Mouse (Mus musculus): ENCODE measurements around the gene Nxn.
A peak's percentile ranks its signal among the peaks of the same experiment; 100 is the strongest.

DNA sequence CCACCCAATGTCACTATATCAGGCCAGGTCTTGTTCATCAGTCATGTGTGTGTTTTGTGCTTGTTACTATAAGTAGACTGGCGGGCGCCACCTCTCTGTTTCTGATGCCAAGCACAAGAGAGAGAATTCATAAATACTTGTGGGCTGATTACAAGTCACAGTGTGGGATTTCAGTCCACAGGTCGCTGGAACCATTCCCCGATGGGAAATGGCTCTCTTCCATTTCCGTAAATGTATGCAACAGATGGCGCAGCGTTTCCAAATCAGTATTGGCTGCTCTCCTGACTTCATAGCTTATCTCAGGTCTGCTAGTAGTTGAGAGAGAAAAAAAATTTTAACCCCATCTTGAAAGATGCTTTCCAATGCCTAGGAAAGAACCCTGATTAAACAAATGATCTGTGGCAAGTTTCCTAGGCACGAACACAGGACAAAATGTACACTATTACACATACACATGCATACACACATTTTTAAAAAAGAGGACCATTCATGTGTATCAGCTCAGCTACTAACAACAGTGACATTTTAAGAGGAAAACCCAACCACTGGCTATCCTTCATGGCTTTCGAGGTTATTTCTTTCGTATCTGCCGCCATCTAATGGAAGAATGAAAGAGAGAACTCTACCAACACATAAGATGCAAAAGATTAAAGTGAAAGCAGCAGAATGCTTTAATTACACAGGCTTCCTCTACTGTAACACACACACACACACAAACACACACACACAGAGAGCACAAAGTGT, 819 bp upstream of the Nxn start:
- no peak for TF ChIP-seq EP300 (IDR thresholded peaks at IDR 0.05; ENCODE audit: low read depth)
- TF ChIP-seq CTCF (IDR thresholded peaks at IDR 0.05; ENCODE audit: low read depth) = peak; percentile 58

Measured in heart, postnatal 0 days (tissue).